Mouse (Mus musculus): ENCODE measurements around the gene Kdm6a.

The Kdm6a gene

GRCm38 (mm10) chrX:18162192-18162857 lies at the start of gene Kdm6a:
Gene Kdm6a, plus strand, starts transcription at chrX:18162575.
- DNase-seq: peak; percentile 99

GRCm38 (mm10) chrX:18145557-18145956 lies 16.8 kb upstream of the Kdm6a start, which contains the start of gene Dusp21:
Gene Dusp21, plus strand, starts transcription at chrX:18145857.
- DNase-seq: no peak

DNA sequence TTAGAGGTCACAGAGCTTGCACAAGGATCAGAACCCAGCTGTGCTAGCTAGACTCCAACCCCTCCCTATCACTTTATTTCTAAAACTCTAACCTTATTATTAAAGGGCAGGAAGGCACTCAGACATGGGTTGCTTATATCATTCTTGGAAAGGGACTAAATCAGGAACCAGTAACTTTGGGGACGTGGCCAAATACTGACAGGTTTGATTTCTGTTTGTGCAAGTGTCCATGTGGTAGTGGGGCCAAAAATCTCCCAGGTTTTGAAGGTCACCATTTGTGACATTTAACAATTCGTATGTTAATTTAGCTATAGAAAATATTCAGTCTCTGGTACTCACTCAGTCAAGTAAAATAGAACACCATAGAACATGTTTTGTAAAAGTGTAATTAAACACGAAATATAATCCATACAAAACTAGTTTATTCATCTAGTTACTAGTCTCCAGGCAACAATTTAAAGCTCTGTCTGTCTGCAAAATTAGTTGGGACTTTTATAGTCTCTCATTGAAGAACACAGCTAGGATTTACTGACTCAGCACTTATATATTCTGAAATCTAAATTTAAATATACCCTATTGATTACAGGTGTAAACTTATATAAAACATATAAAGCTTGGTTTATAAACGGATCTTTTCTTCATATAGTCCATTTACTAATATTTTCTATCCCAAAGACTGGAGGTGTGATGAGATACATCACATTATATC lies 1.5 kb upstream of the Kdm6a start:
- no peak for DNase-seq

DNA sequence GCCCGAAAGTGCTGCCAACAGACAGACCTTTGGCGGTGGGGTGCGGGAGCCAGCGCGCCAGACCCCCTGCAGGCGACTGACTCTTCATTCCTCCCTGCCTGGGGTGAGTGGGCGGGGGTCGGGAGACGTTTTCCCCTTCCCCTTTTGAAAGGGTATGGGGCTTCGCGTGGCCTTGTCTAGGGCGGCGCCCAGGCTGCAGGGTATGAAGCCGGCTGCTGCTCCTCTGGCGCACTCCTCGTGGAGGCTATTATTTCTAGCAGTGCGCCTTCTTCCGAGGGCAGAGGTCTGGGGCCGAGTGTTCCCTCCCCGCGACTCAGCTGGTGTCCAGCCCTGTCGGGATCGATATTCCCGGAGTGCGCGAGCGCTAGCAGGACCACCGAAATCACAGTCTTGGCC lies 581 bp upstream of the Kdm6a start:
- DNase-seq: no peak

DNA sequence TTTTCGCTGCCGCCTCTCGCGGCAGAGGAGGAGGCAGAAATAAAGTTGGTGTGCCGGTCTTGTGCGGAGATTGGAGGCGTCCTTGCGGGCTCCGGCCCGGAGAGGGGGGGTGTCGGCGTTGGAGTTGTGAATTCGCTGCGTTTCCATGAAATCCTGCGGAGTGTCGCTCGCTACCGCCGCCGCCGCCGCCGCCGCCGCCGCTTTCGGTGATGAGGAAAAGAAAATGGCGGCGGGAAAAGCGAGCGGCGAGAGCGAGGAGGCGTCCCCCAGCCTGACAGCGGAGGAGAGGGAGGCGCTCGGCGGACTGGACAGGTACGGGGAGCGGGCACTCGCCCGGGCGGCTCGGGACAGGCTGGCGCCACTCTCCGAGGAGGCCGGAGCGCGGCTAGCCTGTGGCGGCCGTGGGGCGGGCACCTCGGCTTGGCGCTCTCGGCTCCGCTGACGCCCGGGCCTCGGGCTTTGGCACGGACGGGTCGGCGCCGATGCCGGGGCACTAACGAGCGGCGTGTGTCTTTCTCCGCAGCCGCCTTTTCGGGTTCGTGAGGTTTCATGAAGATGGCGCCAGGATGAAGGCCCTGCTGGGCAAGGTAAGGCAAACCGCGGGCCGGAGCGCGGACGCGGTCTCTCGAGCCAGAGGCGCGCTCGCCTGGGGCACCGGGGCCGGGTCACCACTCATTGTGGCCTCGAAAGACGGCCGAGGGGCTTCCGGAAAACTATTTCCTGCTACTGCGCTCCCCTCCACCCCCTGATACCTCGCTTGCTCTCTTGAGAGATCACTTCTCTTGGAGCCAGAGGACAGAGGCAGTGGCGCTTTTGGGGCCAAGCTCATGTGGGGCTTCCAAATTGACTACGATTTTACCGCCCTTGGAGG lies 721 bp downstream of the Kdm6a start:
- DNase-seq: peak; percentile 63

- DNase-seq: peak; percentile 16
Measured at GRCm38 (mm10) chrX:18163917-18164624, 1.7 kb downstream of the Kdm6a start.

- no peak for DNase-seq
Measured at GRCm38 (mm10) chrX:18165121-18165520, 2.7 kb downstream of the Kdm6a start.

DNA sequence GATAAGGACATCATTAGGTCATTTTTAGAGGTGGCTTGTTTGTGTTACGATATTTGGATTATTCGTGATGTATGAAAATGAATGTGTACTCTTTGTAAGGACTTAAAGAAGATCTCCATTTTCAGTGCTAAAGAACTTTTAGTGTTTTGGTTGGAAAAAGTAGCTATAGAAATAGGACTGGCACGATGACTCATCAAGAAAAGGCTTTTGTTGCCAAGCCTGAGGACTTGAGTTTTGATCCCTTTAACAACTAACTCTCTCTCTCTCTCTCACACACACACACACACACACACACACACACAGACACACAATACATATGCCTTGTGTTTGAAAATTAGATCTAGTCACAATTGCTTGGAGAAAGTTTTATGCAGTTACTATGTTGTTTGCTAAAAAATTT lies 4.6 kb downstream of the Kdm6a start:
- DNase-seq: no peak

GRCm38 (mm10) chrX:18168940-18169339 lies 6.6 kb downstream of the Kdm6a start:
- DNase-seq: no peak

DNA sequence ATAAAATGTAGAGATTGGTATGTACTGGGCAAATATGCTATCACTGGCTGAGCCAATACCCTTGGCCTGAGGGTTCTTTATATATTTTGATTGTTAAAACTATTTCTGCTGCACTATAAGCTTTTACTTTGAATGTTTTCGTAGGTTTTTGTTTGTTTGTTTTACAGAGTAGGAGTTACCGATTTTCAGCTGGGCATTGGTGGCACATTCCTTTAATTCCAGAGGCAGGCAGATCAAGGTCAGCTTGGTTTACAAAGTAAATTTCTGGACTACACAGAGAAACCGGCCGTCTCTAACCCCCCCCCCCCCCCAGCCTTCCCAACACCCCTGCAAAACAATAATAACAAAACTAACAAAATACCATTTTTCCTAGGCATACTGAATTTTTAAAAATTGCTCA lies 12.5 kb downstream of the Kdm6a start:
- DNase-seq: no peak

- DNase-seq: no peak
Measured at GRCm38 (mm10) chrX:18177803-18178202, 15.4 kb downstream of the Kdm6a start.

GRCm38 (mm10) chrX:18179492-18179891 lies 17.1 kb downstream of the Kdm6a start:
- no peak for DNase-seq

DNA sequence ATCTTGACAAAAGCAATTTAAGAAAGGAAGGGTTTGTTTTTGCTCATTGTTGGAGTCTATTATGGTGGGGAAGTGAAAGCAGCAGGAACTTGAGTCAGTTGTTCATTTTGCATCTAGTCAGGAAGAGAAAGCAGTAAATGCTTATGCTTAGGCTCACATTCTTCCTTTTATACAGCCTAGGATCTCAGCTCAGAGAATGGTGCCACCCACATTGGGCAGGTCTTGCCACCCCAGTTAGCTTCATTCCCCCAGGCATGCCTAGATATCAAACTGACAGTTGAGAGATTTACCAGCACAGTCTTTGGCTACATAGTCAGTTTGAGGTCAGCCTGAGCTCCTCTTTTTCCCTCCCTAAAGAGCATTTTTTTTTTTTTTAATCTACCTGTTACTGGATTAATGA lies 24.8 kb downstream of the Kdm6a start:
- no peak for DNase-seq

- DNase-seq: no peak
Measured at GRCm38 (mm10) chrX:18188293-18188692, 25.9 kb downstream of the Kdm6a start.

- DNase-seq: no peak
Measured at GRCm38 (mm10) chrX:18239572-18239971, 77.2 kb downstream of the Kdm6a start.

DNA sequence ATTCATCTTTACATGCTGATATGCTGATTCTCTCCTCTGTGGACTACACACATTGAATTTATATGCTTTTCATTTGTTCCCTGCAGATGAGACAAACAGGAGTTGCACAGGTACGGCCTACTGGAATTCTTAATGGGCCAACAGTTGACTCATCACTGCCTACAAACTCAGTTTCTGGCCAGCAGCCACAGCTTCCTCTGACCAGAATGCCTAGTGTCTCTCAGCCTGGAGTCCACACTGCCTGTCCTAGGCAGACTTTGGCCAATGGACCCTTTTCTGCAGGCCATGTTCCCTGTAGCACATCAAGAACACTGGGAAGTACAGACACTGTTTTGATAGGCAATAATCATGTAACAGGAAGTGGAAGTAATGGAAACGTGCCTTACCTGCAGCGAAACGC lies 88.2 kb downstream of the Kdm6a start:
- DNase-seq: peak; percentile 14

DNA sequence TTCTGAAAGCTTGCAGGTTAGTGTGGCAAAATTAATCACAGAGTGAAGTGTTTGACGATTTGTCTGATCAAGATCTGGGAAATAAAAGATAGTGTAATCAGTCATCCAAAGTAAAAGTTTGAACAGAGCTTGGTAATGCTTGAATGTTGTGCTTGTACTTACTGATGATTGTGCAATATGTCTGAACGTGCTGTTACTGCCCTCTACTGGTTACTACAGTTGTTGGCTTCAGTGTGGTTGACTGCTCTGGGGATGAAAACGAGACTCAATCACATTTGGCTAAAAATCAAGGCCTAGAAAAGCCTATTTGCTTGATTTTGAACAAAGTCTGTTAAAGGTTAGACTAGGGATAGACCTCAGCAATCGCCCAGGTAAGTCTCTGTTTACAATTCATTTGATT lies 92.4 kb downstream of the Kdm6a start:
- peak; percentile 55 for DNase-seq

- DNase-seq: no peak
Measured at GRCm38 (mm10) chrX:18258238-18258809, 95.9 kb downstream of the Kdm6a start.

DNA sequence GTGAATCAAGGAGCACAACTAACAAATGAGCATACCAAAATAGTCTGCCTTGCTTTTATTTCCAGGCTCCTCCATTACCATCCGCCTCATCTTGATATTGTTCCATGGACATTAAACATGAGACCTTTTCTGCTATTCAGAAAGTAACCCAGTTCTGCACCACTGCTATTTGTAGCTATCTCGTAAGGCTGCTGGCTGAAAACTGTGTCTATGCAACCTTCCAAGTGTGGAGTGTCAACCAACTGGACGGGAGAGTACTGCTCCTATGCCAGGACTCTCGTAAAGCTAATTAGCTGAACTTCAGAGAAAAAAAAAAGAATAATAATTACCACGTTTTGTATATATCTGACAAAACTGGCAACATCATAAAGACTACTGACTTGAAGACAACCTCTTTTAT lies 116.2 kb downstream of the Kdm6a start:
- no peak for DNase-seq

DNA sequence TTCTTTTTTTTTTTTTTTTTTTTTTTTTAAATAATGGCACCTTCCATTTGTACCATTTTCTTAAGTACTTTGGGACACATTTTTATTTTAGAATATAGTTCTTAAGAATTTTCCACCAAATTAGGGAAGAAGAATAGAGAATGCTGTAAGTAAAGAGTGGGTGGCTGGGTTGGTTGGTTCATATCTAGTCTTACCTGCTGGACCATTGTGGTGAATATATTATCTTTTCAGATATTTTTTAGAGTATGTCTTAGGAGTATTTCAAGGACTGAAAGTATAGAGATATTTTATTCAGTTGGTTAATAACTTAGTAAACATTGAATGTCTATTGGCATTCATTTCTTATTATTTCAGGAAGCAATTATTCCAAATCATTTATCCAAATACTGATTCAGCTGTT lies 117.8 kb downstream of the Kdm6a start:
- no peak for DNase-seq
